Mouse (Mus musculus): ENCODE results near the gene Cs.
"Not testable (repeated sequence)": the region's sequence is repeated elsewhere in the genome, so short reads cannot be mapped to it uniquely, and the experiment has no call there.

Gene Cs

DNA sequence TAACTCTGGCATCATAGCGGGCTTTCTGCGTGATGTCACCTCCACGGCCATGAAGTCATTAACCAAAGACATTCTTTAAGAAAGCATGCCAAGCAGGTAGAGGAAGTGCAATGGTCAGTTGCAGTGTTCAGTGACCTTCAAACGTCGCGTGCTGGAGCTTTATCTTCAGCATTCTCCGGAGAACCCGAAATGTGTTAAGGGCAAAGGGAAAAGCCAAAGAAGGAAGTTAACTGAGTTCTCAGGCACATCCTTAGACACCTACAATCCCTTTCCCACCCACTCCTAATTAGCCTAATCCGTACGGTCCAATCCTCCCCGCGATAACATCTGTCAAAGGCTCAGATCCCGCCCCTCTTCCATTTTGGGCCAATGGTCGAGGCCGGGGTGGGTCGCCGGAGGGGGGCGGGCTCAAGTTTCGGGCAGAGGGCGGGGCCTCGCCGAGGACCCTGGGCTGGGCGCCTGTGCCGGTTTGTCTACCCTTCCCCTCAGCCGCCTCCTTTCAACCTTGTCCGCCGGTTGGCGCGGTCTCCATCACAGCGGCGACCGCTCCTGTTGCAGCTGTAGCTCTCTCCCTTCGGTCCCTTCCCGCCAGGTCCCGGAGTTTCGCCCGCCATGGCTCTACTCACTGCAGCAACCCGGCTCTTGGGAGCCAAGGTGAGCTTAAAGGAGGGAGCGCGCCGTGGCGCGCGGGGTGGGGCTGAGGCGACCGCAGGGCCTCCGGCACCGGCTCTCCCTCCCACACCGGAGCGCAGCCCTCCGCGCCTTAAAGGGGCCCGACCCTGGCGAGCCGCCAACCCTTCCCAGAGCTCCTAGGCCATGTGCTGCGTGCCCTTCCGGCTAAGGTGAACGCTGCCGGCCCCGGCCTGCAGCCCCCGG, at the start of gene Cs:
Cs (plus strand) TSS at position 429 of the 876 bp plus-strand sequence.
- peak; percentile 92 for ATAC-seq (ENCODE audit: low TSS enrichment)

- ATAC-seq (ENCODE audit: low TSS enrichment) = not testable (repeated sequence)
These were observed 46.9 kb upstream of the Cs start for GRCm38 (mm10) chr10:128290594-128290993.

DNA sequence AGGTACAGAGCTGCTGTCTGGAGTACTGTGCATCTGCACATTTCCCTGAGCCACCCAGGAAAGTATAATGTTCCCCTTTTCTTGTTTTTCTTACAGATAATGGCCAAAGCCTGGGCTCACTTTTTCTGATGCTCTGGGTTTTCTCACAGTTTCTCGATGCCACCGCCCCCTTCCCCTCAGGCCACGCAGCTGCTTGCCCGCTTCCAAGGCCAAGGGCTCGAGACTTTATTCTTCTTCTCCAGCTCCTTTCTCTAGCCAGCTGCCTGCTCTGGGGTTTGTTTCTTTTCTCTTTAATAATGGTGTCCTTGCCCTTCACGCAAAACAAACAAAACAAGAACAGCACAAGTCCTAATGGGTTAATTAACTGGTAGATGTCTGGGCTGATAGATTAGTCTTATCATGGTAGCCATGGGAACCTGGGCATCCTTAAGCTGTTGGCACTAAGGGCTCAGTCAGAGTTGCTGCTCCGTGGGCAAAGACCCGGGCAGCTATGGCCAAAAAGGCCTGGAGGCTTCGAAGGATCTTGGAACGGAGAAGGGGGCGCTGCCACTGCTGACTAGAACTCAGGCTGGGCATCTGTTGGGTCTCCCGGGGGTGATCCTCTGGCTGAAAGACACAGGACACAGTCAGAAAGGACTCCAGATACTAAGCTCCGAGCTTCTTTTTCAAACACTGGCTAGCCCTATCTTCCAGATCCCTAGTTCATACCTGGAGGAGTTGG, 41.0 kb upstream of the Cs start:
- no peak for ATAC-seq (ENCODE audit: low TSS enrichment)

DNA sequence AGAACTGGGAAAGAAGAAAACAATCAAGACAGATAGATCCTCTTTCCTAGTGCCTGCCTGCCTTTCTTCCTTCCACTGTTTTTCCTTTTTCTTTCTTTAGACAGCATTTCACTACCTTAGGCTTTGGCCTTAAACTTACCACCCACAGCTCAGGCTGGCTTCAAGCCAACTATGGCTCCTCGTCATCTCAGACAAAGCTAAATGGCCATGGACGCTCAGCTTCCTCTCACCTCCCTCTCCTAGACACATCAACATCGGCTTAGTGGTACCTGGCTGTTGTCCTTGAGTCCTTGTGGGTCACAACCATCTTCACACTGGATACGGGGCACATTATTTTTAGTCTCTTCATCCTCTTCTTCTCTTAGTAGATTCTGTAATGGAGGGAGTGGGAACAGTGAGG, 40.3 kb upstream of the Cs start:
- no peak for ATAC-seq (ENCODE audit: low TSS enrichment)

- ATAC-seq (ENCODE audit: low TSS enrichment) = no peak
These were observed 39.9 kb upstream of the Cs start for GRCm38 (mm10) chr10:128297622-128298021.

DNA sequence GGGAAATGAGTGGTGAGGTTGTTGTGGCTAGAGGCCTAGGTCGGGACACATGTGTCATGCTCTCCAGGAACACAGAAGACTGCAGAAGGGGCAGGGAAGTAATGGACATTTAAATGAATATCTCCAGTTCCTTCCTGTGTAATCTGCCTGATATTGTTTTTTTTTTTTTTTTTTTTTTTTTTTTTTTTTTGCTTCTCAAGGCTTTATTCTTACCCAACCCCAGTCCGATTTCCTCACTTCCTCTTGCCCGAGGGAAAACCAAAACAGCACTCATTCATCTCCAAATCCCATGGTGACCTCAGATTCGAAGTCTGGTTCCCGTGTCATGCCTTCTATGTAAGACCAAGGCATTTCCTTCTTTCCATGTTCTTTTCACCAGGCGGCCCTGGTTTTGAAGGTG, 39.3 kb upstream of the Cs start:
- no peak for ATAC-seq (ENCODE audit: low TSS enrichment)

- ATAC-seq (ENCODE audit: low TSS enrichment) = no peak
These were observed 38.8 kb upstream of the Cs start, which contains the start of gene Il23a for GRCm38 (mm10) chr10:128298702-128299171. TSS of gene Il23a (minus strand) at chr10:128298752.

DNA sequence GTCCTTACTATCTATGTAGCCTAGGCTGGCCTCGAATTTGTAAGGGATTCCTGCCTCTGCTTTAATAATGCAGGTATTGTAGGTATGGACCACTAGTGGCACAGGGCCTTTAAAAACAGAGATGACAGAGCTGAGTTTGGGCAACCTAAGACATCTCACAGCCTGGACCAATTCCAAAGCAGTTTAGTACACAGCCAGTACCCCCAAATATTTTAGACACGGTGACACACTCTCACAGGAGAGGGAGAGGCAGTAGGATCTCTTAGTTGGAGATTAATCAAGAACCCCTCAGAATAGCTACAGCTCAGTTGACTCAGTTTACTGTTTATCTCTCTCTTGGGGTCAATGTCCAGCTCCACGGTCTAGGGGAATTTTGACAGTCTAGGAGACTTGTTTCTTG, 35.2 kb upstream of the Cs start:
- no peak for ATAC-seq (ENCODE audit: low TSS enrichment)

DNA sequence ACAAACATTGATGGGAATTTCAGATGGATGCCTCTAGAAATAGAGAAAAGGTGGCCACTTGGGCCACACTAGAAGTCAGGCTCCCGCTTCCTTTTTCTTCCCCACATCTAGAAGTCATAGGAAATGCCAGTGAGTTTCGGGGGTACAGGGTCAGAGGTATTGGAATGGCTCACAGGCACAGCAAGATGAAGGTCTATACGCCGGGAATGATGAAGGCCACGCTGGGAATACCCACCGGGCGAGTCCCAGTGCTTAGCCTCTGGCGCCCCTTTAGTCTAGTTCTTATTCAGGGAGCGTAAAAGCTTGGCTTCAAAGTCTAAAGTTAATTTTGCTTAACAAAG, 34.8 kb upstream of the Cs start:
- ATAC-seq (ENCODE audit: low TSS enrichment) = peak; percentile 32; the same call in 1 of the 2 replicates

GRCm38 (mm10) chr10:128303126-128304021, 34.2 kb upstream of the Cs start, which contains the start of gene Pan2:
TSS of gene Pan2 (plus strand) at chr10:128303335.
- peak; percentile 97 for ATAC-seq (ENCODE audit: low TSS enrichment)

DNA sequence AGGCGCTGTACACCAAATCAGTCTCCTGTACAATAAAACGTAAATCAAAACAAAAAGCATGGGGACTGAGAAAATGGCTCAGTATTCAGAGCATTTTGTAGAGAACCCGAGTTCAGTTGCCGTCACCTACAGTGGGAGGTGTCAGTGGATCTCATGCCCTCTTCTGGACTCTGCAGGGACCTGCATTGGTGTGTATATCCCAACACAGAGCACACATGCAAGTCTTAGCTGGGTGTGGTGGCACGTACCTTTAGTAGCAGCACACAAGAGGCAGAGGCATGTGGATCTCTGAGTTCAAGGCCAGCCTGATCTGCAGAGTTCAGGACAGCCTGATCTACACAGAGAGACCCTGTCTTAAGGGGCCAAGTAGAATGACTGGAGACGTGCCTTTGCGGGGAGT, 27.9 kb upstream of the Cs start:
- ATAC-seq (ENCODE audit: low TSS enrichment) = no peak

DNA sequence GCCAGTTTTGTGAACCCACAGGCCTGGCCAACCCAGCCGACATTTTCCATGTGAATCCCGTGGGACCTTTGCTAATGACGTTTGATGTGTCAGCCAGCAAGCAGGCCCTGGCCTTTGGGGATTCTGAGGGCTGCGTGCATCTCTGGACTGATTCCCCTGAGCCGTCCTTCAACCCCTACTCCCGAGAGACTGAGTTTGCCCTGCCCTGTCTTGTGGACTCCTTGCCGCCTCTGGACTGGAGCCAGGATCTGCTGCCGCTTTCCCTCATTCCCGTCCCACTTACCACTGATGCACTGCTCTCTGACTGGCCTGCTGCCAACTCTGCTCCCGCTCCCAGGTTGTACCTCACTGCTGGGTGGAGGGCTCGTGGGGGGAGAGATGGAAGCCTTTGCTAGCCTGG, 27.4 kb upstream of the Cs start:
- ATAC-seq (ENCODE audit: low TSS enrichment) = no peak

GRCm38 (mm10) chr10:128310902-128311301, 26.6 kb upstream of the Cs start:
- ATAC-seq (ENCODE audit: low TSS enrichment) = no peak

GRCm38 (mm10) chr10:128315578-128315977, 22.0 kb upstream of the Cs start:
- ATAC-seq (ENCODE audit: low TSS enrichment) = no peak

DNA sequence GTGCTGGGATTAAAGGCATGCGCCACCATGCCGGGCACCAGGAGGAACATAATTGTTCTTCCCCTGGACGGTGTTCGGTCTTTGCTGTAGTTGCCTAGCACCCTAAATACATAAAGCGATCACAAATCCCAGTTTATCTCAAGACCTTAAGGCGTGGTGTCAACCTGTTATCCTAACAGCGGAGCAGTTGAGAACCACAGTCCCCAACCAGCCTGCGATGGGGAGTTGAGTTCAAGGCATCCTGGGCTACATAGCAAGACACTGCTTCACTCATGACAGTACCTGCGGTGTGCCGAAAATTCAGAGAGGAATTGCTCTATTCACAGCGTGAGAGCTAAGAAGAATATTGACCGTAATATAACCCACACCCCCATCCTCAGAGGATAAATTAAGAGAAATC, 15.9 kb upstream of the Cs start:
- no peak for ATAC-seq (ENCODE audit: low TSS enrichment)

DNA sequence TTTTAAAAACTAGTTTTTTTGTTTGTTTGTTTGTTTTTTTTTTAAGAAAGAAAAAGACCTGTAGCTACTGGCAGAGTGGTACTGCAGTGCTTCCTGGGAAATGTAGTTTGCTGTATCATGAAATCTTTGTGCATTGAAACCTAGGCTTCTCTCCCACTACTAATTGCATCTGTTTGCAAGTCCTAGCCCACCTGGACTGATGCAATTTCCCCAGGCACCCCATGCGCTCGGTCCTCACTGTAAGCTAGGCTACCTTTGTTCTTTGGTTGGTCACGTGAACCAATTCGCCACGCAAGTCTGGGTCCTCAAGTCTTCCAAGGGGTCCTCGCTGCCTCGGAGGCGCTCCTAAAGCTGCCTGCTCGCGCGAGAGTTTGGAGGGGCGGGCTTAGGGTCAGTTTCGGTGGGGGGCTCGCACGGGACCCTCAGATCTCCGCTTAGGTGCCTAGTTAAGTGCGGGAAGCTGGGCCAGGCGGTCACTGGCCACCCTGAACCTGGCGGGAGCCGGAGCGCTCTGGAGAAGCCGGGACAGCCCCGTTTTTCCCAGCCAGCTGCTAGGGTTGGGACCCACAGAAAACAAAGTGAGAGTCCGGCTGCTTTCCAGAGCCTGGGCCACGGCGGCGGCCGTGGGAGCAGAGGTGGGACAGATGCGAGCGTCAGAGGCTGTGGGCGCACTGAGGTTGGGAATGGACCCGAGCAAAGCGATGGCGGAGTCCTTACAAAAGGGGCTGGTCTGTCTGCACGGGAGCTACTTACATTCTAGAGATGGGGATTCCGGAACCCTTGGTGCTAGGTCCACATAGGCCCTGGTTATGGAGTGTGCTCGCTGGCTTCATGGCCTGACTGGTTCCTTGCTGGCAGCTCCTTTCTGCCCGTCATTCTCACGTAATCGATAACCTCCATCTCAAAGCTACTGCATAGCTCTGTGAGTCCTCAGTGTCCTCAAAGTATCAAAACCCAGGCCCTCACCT, 15.1 kb upstream of the Cs start, which contains the start of gene Cnpy2:
Cnpy2 (plus strand) TSS at position 319 of the 968 bp plus-strand sequence.
- ATAC-seq (ENCODE audit: low TSS enrichment) = peak; percentile 79

GRCm38 (mm10) chr10:128323516-128323915, 14.0 kb upstream of the Cs start:
- no peak for ATAC-seq (ENCODE audit: low TSS enrichment)

GRCm38 (mm10) chr10:128326825-128327224, 10.7 kb upstream of the Cs start:
- ATAC-seq (ENCODE audit: low TSS enrichment) = peak; percentile 69

DNA sequence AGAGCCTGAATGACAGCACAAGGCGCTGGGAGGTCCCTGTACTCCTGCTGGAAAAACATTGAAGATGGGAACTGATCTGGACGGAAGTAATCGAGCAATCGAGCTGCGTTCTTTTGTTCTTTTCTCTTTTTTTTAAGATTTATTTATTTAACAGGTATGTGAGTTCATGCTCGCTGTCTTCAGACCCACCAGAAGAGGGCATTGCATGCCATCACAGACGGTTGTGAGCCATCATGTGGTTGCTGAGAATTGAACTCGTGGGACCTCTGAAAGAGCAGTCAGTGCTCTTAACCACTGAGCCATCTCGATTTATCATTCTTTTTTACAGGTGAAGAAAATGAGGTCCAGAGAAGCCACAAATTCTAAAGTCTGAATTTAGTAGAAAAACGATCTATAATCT, 9.9 kb upstream of the Cs start:
- no peak for ATAC-seq (ENCODE audit: low TSS enrichment)
